Mouse (Mus musculus): ENCODE measurements around the gene Sept9.
A peak's percentile ranks its signal among the peaks of the same experiment; 100 is the strongest.

The Sept9 gene

DNA sequence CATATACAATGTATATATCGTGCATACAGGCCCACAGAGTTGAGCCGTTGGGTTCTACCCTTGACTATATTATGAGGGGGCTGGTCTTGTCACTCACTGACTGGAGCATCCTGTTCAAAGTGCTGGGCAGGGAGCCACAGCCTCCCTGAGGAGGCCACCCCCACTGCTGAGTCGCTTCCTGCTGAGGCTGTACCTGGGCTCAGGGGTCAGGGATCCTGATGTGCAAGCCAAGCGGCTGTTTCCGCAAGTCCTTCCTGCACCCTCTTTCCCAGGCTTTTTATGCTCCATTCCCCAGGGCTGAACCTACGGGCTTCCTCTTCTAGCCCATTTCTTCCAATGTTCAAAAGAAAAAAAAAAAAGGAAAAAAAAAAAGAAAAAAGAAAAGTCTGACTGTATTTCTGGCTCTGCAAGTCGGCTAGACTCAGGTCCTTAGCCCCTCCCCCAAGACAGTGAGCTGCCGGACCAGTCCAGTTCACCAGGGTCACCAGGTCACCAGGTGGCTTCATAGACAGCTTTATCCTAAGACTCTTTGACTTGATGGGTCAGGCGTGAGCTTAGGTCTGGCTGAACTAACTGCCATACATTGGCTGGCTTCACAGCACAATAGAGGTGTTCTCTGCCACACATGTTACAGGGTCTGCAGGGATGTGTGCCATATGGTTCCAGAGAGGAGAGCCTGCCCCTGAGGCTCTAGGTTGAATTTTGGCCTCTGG, 63.8 kb downstream of the Sept9 start:
- DNase-seq (ENCODE audit: extremely low read depth, low read depth, low spot score): no peak

DNA sequence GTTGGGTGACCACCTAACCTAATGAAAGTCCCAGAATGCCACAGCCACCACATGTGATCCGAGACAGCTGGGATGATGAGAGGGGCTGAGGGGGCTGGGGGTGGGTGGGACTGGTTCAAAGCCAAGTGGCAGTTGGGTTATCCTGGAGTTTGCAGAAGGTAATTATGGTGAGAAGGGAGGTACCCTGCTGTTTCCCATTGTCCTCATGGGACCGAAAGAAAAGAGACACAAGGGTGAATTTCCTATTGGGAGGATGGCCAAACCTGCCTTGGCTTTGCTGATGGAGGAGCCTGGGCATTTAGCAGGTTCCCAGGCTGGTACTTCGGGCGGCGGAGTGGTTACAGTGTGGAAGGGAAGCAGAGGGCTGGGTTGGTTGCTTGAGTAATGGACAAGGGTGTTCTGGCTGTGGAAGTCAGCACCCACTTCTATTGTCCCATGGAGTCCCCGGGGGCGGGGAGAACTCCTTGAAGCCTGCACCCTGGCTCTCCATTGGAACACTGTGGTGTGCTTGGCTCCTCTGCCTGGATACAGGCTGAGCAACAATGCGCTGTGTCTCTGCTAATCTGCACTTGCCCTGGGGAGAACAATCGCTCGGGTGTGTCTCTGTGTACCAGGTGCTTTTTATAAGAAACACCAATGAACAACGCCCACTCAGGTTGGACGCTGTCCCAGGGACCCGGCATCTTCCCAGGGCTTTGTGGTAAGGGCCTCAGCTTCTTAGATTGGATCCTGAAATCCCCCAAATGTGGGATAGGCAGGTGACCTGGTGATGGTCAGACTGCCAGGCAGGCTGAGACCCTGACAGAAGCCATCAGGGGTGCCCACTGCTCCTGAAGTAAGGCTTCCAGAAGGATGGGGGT, 64.9 kb downstream of the Sept9 start:
- DNase-seq (ENCODE audit: extremely low read depth, low read depth, low spot score): peak; percentile 74

DNA sequence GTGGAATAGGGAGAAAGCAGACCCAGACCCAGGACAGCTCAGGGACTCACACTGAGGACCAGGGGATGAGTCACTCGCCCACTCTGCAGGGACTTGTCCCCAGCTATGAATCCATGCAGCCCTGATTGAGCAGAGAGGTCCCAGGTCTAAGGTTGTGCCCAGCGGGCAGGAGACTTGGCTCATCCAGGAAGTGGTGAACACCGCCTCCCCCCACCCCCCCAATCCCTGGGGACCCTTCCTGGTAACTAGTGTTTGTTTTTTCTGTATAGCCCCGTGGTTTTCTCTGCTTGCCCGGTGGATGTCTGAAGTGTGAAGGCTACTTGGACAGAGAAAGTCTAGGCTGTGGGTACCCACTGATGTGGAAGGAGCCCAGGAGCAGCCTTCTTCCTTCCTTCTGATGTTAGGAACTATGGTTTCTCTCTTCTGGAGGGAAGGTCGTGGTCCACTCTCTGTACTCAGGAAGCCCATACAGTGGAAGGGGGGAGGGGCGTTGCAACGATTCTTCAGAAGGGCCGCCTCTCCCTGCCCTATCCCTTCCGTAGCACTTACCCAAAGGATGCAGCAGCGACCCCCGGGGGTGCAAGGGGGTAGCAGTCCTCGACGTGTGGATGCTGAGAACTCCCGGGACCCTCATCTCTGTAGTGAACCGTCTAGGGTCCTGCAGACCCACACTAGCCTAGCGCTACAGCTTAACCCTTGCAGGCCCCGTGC, 66.0 kb downstream of the Sept9 start:
- no peak for DNase-seq (ENCODE audit: extremely low read depth, low read depth, low spot score)

DNA sequence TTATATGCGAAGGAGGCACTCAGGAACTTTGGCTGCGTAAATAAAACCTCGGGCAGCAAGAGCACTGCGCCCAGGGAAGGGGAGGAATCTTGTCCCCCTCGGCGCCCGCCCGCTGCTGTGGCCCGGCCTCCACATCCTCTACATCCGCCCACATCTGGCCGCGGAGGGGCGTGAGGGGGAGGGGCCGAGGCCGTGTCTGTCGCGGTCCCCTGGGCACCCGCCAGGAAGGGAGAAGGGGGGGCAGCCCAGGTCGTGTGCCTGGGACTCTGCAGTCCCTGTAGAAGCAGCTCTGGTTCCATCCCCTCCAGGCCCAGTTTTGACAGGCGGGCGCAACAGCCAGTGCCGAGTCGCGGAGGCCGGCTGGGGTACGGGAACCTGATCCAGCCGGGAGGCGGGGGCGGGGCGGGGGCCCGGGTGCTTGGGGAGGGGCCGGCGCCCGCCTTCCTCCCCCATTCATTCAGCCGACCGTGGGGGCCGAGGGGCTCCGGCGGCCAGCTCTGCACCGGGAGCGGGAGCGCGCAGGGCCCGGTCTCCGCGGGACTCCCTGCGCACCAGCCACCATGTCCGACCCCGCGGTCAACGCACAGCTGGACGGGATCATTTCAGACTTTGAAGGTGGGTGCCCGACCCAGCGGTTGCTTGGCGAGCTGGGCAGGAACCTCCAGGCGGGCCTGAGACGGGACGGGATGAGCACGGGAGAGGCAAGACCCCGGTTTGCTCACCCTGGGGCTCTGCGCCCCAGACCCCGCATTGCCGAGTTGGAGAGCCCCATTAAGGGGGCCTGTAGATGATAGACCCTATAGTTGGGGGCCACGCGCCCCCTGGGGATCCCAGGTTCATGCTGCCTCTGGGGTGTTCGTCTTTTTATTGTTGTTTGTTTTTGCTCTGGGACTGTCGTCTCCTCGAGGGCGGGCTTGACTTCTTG, 66.8 kb downstream of the Sept9 start:
- no peak for DNase-seq (ENCODE audit: extremely low read depth, low read depth, low spot score)

DNA sequence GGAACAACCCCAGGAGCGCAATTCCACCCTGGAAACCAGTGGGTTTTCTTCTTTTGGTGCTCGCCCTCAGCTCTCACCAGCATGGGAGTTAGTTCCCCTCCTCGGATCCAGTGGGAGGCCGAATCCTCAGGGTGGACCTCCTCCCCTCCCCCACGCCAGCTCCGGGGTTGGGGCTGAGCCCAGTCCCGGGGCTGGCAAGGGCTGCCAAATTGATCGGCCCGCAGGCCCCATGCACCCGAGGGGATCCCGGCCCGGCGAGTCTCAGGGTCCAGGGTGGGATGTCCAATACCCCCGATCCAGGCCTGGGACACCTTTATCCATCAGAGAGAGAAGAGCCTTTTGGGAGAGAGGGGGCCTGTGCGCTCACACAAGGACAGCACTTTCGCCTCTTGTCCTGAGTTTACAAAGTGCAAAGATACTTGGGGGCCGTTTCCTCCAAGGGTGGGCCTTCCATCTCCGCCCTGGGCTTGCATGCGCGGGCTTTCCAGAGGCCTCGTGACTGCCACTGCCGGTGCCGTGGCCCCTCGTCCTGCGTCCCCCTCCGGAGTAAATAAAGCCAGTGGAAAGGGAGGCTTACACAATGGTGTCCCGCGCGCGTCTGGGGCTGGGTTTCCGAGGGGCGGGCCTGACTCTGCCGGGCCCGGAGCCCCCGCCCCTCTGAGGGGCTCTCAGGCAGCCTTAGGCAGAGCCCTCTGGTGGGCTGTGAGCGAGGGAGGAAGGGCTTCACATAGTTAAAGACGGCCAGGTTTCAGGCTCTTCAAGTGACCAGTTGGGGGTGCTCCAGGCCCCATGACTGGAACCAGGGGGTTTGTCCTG, 67.7 kb downstream of the Sept9 start:
- DNase-seq (ENCODE audit: extremely low read depth, low read depth, low spot score): no peak

DNA sequence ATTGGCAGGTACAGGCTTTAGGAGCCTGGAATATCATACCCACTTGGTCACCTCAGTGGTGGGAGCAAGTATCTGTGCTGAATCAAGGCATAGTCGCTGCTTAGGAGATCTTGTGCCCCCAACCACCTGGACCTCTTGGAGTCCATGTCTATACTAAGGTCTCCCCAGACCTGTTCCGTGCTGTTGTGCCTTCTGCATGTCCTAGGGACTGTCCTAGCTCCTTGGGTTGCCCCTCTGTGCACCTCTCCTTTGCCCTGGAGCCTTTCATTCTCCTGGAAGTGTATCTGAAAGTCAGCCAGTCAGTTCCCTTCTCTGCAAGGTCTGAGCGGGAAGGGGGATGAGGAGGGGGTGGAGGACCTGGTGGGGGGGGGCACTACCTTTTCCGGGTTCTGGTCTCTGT, 68.4 kb downstream of the Sept9 start:
- no peak for DNase-seq (ENCODE audit: extremely low read depth, low read depth, low spot score)

DNA sequence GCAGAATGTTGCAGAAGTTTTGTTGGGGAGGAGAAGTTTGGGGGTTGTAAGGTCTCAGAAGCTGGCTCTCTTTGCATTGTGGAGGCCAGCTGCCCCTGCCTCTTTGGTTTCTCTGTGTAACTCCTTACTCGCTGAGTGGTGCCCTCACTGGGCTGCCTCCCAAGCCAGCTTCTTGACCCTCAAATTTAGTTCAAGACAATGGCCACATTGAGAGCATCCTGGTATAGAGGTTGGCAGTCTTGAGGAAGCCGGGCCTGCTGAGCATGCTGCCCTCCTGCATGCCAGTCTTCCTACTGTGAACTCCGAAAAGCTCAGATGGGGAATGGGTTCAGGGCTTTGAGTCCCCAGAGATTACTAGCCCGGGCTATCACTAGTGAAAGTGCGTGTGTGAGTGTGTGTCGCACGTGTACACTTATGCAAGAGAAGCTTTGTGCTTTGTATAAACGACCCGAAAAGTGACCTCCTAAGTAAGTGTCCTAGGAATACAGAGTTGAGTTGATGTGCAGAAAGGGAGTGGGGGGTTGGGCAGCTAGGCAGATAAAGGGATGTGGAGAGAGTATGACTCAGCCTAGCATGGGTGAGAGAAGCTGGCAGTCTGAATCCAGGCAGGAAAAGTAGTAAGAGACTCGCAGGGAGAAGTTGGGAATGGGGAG, 69.0 kb downstream of the Sept9 start:
- DNase-seq (ENCODE audit: extremely low read depth, low read depth, low spot score): no peak

DNA sequence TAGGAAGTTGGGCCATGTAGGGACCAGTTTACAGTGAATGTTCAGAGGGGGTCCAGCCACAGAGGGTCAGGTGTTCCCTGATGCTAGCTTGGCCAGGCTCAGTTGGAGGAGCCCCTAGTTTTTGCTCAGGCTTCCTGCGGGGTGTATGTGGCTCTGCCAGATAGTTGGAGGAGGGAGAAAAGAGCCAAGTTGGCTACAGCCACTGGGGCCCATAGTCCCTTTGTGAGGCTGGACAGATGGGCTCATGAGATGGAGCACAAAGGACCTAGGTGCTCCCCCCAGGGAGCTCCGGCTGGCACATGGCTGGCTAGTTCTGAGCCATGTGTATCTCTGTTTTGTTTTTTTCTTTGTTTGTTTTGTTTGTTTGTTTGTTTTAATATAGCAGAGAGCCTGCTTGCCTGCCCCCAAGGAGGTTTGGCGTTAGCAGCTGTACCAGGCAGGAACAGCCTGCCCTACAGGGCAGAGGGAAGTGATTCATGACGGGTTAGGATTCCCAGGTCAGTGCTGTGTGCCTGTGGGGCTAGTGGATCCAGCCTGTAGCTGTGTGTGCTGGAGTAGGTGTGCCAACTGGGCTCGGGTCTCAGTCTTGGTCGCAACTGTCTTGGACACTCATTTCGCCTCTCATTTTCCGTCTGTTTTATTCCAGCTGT, 69.7 kb downstream of the Sept9 start:
- DNase-seq (ENCODE audit: extremely low read depth, low read depth, low spot score): no peak

DNA sequence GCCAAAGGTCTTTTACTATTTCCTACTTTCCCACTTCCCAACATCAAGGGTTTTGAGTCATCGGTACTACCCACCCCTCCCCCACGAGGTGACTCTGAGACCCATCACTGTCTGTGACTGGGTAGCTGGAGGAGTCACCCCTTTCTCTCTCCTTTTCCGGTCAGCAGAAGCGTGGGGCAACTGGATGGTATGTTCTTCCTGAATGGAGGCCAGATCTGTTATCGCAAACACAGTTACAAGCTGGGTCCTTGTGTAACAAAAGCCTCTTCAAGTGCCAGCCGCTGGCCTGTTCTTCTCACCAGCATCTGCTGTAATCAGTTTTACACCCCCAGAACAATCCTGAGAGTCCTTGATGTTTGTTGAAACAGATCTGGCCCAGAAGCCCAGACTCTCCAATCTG, 70.5 kb downstream of the Sept9 start:
- no peak for DNase-seq (ENCODE audit: extremely low read depth, low read depth, low spot score)

DNA sequence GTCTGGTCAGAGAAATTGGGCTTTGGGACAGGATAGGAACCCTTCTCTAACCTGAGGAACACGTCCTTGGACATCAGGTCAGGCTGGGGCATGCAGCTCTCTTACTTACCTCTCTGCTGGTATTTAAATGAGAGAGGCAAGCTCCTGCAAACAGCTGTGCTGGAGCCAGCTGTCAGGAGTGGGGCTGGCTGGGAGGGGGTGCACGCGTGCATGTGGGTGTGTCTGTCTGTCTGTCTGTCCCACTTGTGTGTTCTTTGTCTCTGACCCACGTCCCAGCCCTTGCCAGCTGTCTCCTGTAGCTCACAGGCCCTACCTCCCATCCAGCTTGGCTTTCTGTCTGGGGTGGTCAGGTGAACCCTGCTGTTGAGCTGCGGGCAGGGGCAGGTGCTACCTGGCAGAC, 75.5 kb downstream of the Sept9 start:
- DNase-seq (ENCODE audit: extremely low read depth, low read depth, low spot score): no peak

DNA sequence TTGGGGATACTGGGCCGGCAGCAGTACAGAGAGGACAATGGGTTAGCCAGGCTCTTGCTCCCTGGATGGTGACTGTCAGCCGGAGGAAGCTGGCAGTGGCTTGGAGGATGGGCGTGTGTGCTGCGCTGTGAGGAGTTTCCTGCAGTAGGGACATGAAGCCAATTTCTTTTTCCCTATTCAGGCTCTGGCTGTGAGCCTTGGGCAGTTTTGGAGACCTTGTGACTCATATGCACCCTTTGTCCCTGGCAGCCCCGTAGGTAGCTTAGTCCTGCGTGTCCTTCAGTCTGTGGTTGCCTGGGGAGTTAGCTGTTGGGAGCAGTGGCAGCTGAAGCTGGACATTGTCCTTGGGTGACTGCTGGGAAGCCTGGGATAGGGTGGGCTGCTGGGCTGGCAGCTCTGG, 76.5 kb downstream of the Sept9 start:
- DNase-seq (ENCODE audit: extremely low read depth, low read depth, low spot score): peak; percentile 34

DNA sequence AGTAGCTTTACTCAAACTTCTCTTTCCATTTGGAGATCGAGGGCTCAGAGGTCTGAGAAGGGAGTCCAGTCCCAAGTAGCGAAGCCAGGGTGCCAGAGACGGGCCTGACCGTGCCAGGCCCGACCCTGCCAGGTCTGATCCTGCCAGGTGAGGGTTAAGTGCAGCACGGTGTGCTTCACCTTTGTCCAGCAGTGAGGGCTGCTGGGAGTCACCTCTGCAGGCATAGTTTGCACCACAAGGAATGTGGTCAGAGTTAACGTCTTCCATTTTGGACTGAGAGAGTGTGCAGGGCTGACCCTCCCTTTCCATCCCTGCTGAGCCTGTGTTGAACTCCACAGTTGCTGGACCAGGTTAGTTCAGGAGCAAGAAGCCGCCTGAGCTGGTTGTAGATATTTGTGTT, 77.5 kb downstream of the Sept9 start:
- DNase-seq (ENCODE audit: extremely low read depth, low read depth, low spot score): no peak

DNA sequence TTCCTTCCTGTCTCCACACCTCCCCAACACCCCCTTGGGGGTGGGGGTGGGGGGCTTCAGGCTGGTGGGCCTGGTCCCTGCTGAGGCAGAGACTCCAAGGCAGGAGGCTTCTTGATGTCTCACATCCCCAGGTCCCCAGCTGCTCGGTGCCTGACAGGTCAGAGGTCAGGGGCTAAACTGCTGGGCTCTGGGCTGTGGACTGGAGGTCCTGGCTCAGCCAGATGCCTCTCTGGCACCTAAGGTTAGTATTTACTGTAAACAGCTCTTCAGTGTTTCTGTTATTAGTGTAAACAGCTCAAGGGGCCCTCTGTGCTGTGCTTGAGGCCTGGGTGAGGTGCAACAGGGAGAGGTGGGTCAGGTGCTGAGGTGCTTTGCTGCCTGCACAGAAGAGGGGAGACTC, 78.7 kb downstream of the Sept9 start:
- DNase-seq (ENCODE audit: extremely low read depth, low read depth, low spot score): no peak

DNA sequence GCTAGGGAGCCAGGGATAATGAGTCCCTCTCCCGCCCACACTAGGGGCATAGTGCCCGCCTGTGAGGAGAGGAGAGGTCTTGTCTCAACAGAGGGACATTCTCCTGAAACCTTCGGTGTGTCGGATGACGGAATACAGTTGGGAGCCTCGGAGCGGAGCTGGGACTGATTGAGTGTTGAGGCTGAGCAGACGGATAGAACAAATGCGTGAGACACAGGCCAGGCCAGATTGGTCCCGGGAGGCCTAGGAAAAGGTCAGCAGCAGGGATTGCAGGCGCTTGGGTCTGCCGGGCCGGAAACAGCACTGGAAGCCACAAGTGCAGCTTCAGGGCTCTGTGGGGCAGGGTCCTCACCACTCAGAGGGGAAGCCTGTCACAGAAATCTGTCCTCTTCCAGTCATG, 79.1 kb downstream of the Sept9 start:
- no peak for DNase-seq (ENCODE audit: extremely low read depth, low read depth, low spot score)

DNA sequence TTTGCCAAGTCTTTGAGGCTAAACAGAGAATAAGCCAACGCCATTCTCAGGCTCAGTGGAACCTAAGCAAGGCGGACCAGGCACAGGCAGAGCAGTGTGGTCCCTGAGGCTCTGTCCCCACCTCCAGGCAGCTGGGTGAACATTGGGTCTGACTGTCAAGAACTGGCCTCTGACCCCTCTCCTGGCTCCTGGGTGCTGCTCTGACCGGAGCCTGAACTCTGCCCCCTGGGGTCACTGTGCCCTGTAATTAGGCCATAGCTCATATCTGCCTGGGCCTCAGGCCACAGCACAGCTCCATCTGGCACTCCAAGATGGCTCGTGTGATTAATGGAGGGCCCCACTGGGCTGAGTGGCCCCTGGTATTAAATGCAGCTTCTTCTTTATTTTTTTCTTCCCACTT, 80.5 kb downstream of the Sept9 start:
- no peak for DNase-seq (ENCODE audit: extremely low read depth, low read depth, low spot score)

DNA sequence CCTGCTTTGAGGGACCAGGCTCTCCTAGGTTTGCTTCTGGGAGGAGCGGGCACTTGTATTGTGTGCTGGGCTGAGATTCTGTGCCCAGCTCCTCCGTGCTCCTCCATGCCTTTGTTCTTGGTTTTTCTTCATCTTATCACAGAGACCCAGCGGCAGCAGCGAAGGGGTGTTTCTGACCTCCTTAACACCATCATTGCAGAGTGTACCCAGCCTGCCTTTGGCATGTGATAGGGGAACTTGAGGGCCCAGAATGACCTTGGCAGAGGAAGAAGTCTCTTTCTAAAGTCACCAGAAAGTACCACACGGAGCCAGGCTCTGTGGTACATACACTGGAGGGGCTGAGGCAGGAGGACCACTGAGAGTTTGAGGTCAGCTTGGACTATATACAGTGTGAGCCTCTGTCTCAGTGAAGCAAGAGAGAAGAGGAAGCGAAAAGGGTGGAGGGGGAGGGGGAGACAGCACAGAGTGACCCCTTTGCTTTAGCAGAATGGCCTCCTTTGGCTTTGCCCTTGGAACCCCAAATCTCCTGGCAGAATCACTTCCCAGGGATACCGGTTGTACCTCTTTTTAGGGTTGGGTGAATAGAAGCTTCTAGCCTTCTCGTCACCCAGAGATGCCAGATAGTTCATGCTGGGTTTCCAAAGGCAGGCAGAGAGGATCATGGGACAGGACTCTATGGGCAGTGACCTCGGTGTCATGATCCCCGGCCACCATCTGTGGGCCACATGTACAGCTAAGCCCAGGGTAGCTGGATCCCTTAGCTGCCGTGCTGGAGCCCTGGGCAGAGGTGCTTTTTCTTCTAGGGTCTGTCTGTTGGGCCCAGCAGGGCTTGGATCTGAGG, 83.8 kb downstream of the Sept9 start:
- DNase-seq (ENCODE audit: extremely low read depth, low read depth, low spot score): no peak

DNA sequence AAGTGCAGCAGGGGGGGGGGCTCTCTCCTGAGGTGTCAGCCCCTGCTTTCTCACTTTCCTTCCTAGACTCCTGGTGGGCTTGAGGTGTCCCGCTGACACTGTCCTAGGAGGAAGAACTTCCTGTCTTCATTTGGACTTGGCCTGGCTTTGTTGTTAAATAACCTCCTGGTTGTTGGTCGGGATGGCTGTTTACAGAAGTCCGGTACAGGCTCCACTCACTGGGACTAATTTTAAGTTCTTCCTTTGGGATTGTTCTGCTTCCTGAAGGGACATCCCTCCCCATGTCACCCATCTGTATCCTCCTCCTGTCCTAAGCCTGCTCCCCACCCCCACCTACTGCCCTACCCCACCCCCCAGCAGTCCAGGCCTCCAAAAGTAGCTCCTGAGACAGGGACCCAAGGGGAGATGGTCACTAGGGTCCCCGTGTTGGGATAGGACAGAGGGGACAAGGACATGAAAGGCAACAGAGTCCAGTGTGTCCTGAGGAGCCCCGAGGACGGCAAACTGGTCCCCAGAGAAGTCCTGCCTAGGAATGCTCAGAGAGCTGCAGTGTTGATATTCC, 84.5 kb downstream of the Sept9 start:
- no peak for DNase-seq (ENCODE audit: extremely low read depth, low read depth, low spot score)
